Mouse (Mus musculus): ENCODE measurements around the gene Slx4ip. TPM values are rescaled to one million over a fixed set of nuclear protein-coding genes. Genes with fewer than 3 reads are reported as not detected.

Slx4ip gene
- polyA plus RNA-seq, 1 experiment from 2014 or later = 4.8 TPM

DNA sequence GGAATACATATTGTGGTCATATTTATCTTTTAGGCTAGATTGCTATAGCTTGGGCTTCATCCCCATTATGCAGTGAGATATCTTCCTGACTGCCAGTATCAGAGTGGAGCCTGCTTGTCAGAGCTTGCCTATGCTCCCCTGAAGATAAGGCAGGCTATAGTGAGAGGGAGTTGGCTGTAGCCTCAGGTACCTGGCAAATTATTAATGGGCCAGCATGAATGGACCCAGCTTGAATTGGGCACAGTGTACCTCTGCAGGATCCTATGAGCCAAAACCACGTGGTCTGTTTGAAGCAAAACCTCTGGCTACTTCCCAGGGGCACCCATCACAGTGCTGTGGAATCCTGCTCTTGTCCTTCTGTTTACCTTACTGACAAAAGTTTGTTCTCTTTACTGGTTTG is 61.2 kb downstream of the Slx4ip start:
- ATAC-seq (ENCODE audit: insufficient number of reproducible peaks, insufficient read depth, low FRiP score, low read depth) = no peak
- Histone ChIP-seq H3K9me3 (ENCODE audit: control insufficient read depth, low read length) (no peaks in the 10 kb centered on the region), H3K36me3 (ENCODE audit: control insufficient read depth, insufficient read depth, low read length) (no peaks in the 10 kb centered on the region), H3K4me2 (ENCODE audit: low read length) (no peak overlapping the region), H3K27me3 (ENCODE audit: control insufficient read depth, insufficient read depth, low read length) (no peaks in the 10 kb centered on the region), H3K4me1 (ENCODE audit: control insufficient read depth in 2 of 2, insufficient read depth in 2 of 2, low read length in 2 of 2) (peaks cover 8 to 24% of the 10 kb centered on the region in 2 experiments), H3K9ac (ENCODE audit: low read length) (no peak overlapping the region), H3K27ac (replicated peaks in 1 of 2; ENCODE audit: control insufficient read depth in 1 of 2, insufficient read depth in 1 of 2, low read depth in 2 of 2, low read length in 2 of 2) (no peak overlapping the region), H3K4me3 (ENCODE audit: control insufficient read depth in 1 of 2, insufficient read depth in 1 of 2, low read depth in 1 of 2, low read length in 2 of 2) (no peak overlapping the region)
- 48% methylated on average over 1 of the region's 1 CpGs for WGBS

DNA sequence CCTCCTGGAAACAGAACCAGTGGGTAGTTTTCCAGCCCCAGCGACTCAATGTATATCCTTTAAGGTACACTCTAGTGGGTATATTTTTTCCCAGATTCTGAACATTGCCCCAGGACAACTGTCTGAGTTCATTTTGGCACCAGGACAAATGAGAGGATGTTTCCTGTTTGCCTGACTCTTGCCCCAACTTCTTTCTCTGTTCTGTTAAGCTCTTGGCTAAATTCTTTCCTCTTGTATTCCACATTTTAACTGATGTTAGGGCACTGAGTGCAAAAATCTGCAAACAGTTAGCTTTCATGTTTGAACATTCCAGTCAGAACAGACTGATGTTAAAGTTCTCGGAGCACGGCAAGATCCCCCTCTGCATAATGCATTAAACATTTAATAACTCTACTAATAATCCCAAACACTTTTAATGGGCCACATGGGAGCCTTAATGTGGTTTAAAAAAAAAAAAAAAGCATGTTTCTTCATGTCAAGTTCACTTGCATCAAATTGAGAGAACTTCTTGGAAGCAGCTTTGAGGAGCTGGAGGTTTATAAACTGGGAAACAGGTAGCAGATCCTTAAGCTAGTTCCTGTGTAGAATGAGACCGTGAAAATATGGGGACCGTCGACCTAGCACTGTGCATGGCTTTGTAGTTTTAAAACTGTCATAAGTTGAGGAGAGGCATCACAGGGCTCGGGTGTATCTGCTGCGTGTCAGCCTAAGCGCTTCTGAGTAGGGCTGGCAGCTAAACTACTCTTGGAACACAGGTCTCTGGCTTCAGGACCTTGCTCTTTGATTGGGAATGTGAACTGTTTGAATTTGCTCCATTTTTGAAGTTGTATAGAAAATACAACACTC is 64.9 kb downstream of the Slx4ip start:
- no peak for ATAC-seq (ENCODE audit: insufficient number of reproducible peaks, insufficient read depth, low FRiP score, low read depth)
- H3K36me3 ChIP-seq (ENCODE audit: control insufficient read depth, insufficient read depth, low read length) = no peaks in the 10 kb centered on the region
- H3K4me2 ChIP-seq (ENCODE audit: low read length) = no peak overlapping the region
- H3K4me1 ChIP-seq (ENCODE audit: control insufficient read depth in 2 of 2, insufficient read depth in 2 of 2, low read length in 2 of 2) = peaks cover 4 to 11% of the 10 kb centered on the region in 2 experiments
- no peak overlapping the region for H3K4me3 ChIP-seq (ENCODE audit: control insufficient read depth in 1 of 2, insufficient read depth in 1 of 2, low read depth in 1 of 2, low read length in 2 of 2)
- WGBS = 53% methylated on average over 9 of the region's 9 CpGs
- H3K27ac ChIP-seq (replicated peaks in 1 of 2; ENCODE audit: control insufficient read depth in 1 of 2, insufficient read depth in 1 of 2, low read depth in 2 of 2, low read length in 2 of 2) = no peak overlapping the region
- H3K9me3 ChIP-seq (ENCODE audit: control insufficient read depth, low read length) = no peaks in the 10 kb centered on the region
- H3K27me3 ChIP-seq (ENCODE audit: control insufficient read depth, insufficient read depth, low read length) = no peaks in the 10 kb centered on the region
- no peak overlapping the region for H3K9ac ChIP-seq (ENCODE audit: low read length)

DNA sequence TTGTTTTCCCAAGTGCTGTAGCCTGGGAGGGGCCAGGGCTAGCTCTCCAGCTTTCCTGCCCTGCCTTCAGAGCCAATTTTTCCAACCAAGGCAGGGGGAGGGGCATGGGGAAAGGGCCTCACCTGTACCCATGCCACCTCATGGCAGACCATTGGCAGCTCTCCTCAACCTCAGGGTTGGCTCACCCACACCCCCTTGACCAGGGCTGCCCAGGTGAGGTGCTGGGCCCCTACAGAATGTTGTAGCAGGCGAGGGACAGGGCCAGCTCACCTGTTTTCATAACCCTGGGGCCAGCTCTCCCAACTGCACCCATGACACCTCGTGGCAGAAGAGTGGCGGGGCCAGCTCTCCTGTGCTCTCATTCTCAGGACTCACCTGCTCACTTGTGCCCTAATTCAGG is 67.7 kb downstream of the Slx4ip start:
- no peak overlapping the region for H3K4me3 ChIP-seq (ENCODE audit: control insufficient read depth in 1 of 2, insufficient read depth in 1 of 2, low read depth in 1 of 2, low read length in 2 of 2)
- 92% methylated on average over 3 of the region's 3 CpGs for WGBS
- no peak overlapping the region for H3K9ac ChIP-seq (ENCODE audit: low read length)
- H3K27ac ChIP-seq (replicated peaks in 1 of 2; ENCODE audit: control insufficient read depth in 1 of 2, insufficient read depth in 1 of 2, low read depth in 2 of 2, low read length in 2 of 2) = no peak overlapping the region
- ATAC-seq (ENCODE audit: insufficient number of reproducible peaks, insufficient read depth, low FRiP score, low read depth) = no peak
- H3K4me2 ChIP-seq (ENCODE audit: low read length) = no peak overlapping the region
- no peaks in the 10 kb centered on the region for H3K27me3 ChIP-seq (ENCODE audit: control insufficient read depth, insufficient read depth, low read length)
- H3K4me1 ChIP-seq (ENCODE audit: control insufficient read depth in 2 of 2, insufficient read depth in 2 of 2, low read length in 2 of 2) = peaks cover 2 to 11% of the 10 kb centered on the region in 2 experiments; a peak in 3 of 4 replicates
- H3K9me3 ChIP-seq (ENCODE audit: control insufficient read depth, low read length) = no peaks in the 10 kb centered on the region
- H3K36me3 ChIP-seq (ENCODE audit: control insufficient read depth, insufficient read depth, low read length) = no peaks in the 10 kb centered on the region

DNA sequence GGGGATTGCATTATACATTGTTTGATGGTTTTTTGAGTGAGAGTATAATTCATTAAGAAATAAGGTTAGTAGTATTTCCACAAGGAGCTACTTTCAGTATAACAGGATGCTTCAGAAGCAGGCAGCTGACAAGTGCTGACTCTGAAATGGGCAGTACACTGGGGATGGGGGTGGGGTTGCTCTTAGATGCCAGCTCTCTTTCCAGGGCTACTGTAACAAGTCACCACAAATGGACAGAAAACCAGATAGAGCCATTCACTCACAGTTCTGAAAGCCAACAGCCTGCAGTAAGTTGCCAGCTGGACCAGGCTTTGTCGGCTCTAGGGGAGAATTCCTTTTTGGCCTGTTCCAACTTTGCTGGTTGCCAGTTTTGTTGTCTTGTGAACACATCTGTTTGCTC is 84.8 kb downstream of the Slx4ip start:
- 38% methylated on average over 1 of the region's 1 CpGs for WGBS
- Histone ChIP-seq H3K9ac (ENCODE audit: low read length) (no peak overlapping the region), H3K4me1 (ENCODE audit: control insufficient read depth in 2 of 2, insufficient read depth in 2 of 2, low read length in 2 of 2) (no peaks in the 10 kb centered on the region), H3K27ac (replicated peaks in 1 of 2; ENCODE audit: control insufficient read depth in 1 of 2, insufficient read depth in 1 of 2, low read depth in 2 of 2, low read length in 2 of 2) (no peak overlapping the region), H3K4me2 (ENCODE audit: low read length) (no peak overlapping the region), H3K36me3 (ENCODE audit: control insufficient read depth, insufficient read depth, low read length) (no peaks in the 10 kb centered on the region), H3K27me3 (ENCODE audit: control insufficient read depth, insufficient read depth, low read length) (no peaks in the 10 kb centered on the region), H3K4me3 (ENCODE audit: control insufficient read depth in 1 of 2, insufficient read depth in 1 of 2, low read depth in 1 of 2, low read length in 2 of 2) (no peak overlapping the region), H3K9me3 (ENCODE audit: control insufficient read depth, low read length) (no peaks in the 10 kb centered on the region)
- ATAC-seq (ENCODE audit: insufficient number of reproducible peaks, insufficient read depth, low FRiP score, low read depth) = no peak

DNA sequence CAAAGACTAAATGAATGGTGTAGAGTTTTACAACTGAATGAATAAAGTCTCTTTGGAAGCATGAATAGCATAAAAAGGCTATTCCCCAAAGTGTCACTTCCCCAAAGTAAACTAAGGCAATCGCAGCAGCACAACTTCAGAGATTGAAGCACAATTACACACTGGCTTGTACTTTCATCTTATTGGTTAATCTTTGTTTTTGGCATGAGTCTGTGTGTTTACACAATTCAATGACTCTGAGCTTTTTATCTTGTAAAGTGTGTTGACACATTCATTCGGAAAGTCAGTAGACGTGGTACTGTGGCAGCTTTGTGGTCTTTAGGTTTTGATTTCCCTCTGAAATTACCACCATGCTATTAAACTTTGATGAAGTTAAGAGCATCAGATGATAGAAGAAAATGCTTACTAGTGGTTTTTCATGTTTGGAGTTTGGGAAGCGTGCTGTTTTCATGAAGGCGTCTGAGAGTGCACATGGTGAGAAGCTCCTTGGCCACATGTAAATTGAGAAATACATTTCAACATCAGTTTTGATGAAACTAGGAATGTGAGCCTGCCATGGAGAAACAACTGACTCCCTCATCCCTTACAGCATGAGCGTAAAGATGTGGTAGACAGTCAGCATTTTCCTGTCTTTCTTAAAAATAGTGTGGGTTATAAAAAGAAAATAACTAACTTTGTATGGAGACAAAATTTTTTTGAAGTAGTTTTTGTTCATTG is 88.2 kb downstream of the Slx4ip start:
- H3K9ac ChIP-seq (ENCODE audit: low read length) = no peak overlapping the region
- no peak overlapping the region for H3K4me2 ChIP-seq (ENCODE audit: low read length)
- H3K9me3 ChIP-seq (ENCODE audit: control insufficient read depth, low read length) = no peaks in the 10 kb centered on the region
- 79% methylated on average over 6 of the region's 6 CpGs for WGBS
- no peak overlapping the region for H3K4me3 ChIP-seq (ENCODE audit: control insufficient read depth in 1 of 2, insufficient read depth in 1 of 2, low read depth in 1 of 2, low read length in 2 of 2)
- ATAC-seq (ENCODE audit: insufficient number of reproducible peaks, insufficient read depth, low FRiP score, low read depth) = no peak
- H3K4me1 ChIP-seq (ENCODE audit: control insufficient read depth in 2 of 2, insufficient read depth in 2 of 2, low read length in 2 of 2) = peaks cover 0 to 4% of the 10 kb centered on the region in 2 experiments; a peak in 1 of 4 replicates
- no peak overlapping the region for H3K27ac ChIP-seq (replicated peaks in 1 of 2; ENCODE audit: control insufficient read depth in 1 of 2, insufficient read depth in 1 of 2, low read depth in 2 of 2, low read length in 2 of 2)
- H3K36me3 ChIP-seq (ENCODE audit: control insufficient read depth, insufficient read depth, low read length) = no peaks in the 10 kb centered on the region
- no peaks in the 10 kb centered on the region for H3K27me3 ChIP-seq (ENCODE audit: control insufficient read depth, insufficient read depth, low read length)

DNA sequence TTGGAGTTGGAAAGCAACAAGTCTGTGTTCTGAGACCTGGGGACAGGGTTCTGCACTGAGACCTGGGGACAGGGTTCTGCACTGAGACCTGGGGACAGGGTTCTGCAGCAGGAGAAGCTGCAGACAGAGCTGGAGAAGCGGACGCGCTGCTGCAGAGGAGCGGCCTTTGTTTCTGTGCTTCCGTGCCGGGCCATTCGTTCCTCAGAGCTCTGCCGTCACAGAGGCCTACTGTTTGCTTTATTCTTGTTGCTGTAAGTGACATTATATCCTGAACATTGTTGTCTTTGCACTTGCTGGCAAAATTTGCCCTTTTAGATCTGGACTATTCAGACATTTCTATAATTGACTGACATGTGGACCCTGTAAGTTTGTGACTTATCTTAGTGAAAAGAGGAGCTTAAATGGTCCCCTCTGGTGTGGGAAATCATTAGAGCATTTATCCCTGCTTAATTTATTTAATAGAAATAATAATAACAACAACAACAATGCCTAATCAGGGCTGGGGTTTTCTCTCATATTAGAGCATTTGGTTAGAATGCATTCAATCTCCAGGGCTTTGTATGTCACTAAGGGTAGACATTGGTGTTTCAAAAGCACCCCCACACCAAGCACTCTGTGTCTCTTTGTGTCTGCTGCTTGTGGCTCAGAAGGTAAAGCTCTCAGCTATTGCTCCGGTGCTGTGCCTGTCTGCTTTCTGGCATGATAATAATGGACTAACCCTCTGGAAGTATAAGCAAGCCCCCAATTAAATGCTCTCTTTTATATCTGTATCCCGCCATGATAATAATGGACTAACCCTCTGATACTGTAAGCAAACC is 90.3 kb downstream of the Slx4ip start:
- 71% methylated on average over 10 of the region's 10 CpGs for WGBS
- H3K27me3 ChIP-seq (ENCODE audit: control insufficient read depth, insufficient read depth, low read length) = no peaks in the 10 kb centered on the region
- H3K36me3 ChIP-seq (ENCODE audit: control insufficient read depth, insufficient read depth, low read length) = no peaks in the 10 kb centered on the region
- no peak overlapping the region for H3K4me3 ChIP-seq (ENCODE audit: control insufficient read depth in 1 of 2, insufficient read depth in 1 of 2, low read depth in 1 of 2, low read length in 2 of 2)
- no peaks in the 10 kb centered on the region for H3K9me3 ChIP-seq (ENCODE audit: control insufficient read depth, low read length)
- ATAC-seq (ENCODE audit: insufficient number of reproducible peaks, insufficient read depth, low FRiP score, low read depth) = no peak
- H3K4me1 ChIP-seq (ENCODE audit: control insufficient read depth in 2 of 2, insufficient read depth in 2 of 2, low read length in 2 of 2) = peaks cover 0 to 4% of the 10 kb centered on the region in 2 experiments; a peak in 2 of 4 replicates
- 0 out of 4 replicates have a peak overlapping the region, but pooled peaks of 1 of the 2 experiments have one; percentile 35 for H3K27ac ChIP-seq (replicated peaks in 1 of 2; ENCODE audit: control insufficient read depth in 1 of 2, insufficient read depth in 1 of 2, low read depth in 2 of 2, low read length in 2 of 2)
- H3K9ac ChIP-seq (ENCODE audit: low read length) = no peak overlapping the region
- H3K4me2 ChIP-seq (ENCODE audit: low read length) = no peak overlapping the region

DNA sequence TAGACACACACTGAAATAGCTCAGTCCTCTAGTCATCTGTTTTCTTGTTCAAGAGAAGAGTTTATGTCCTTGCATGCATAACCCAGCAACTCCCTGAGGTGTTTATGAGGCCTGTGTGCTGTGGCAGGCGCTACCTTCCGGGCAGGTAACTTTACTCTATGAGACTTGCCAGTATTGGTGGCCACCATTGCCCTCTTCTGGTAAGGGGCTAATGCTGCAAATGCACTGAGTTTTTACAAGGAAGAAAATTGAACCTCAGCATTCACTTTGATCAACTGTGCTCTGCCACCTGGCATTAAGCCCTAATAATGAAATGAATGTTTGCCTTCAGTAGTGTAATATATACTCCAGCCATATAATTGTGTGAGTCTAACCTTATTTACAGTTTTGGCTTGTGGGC is 92.9 kb downstream of the Slx4ip start:
- H3K9ac ChIP-seq (ENCODE audit: low read length) = no peak overlapping the region
- 91% methylated on average over 2 of the region's 2 CpGs for WGBS
- ATAC-seq (ENCODE audit: insufficient number of reproducible peaks, insufficient read depth, low FRiP score, low read depth) = no peak
- no peaks in the 10 kb centered on the region for H3K9me3 ChIP-seq (ENCODE audit: control insufficient read depth, low read length)
- H3K4me3 ChIP-seq (ENCODE audit: control insufficient read depth in 1 of 2, insufficient read depth in 1 of 2, low read depth in 1 of 2, low read length in 2 of 2) = no peak overlapping the region
- peaks cover 0 to 9% of the 10 kb centered on the region in 2 experiments; a peak in 2 of 4 replicates for H3K4me1 ChIP-seq (ENCODE audit: control insufficient read depth in 2 of 2, insufficient read depth in 2 of 2, low read length in 2 of 2)
- H3K4me2 ChIP-seq (ENCODE audit: low read length) = no peak overlapping the region
- H3K27ac ChIP-seq (replicated peaks in 1 of 2; ENCODE audit: control insufficient read depth in 1 of 2, insufficient read depth in 1 of 2, low read depth in 2 of 2, low read length in 2 of 2) = no peak overlapping the region
- no peaks in the 10 kb centered on the region for H3K27me3 ChIP-seq (ENCODE audit: control insufficient read depth, insufficient read depth, low read length)
- H3K36me3 ChIP-seq (ENCODE audit: control insufficient read depth, insufficient read depth, low read length) = no peaks in the 10 kb centered on the region
